ENCODE assay signal across 28 mouse cellular contexts in the genomic region with DNA sequence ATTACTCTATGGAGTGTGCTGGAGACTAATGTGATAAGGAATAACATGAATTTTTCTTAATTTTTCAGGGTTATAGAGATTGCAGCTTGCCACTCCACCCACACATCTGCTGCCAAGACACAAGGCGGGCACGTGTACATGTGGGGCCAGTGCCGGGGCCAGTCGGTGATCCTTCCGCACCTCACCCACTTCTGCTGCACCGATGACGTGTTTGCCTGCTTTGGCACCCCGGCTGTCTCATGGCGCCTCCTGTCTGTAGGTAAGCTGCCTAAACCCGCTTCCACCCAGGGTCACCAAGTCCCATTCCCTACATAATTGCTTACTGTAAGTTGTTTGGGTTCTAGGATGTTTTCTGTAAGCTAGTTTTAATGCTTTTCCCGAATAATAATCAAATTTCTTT. TPM values are rescaled to one million over a fixed set of nuclear protein-coding genes. Genes with fewer than 3 reads are reported as not detected.
DNase-seq lines count a peak whose midpoint lies in the region; ATAC-seq and TF ChIP-seq lines count a peak whose summit lies in the region.
"Had no signal": no experiment of that assay in that cellular context is flagged by ENCODE, and none has a peak within 500 bp of the region (broad histone marks: within the 10 kb centered on the region; RNA-seq: fewer than 3 reads in every experiment).

No protein-coding gene starts in this region.

- no peak overlapping the region for H3K4me2 ChIP-seq in heart, embryonic 12.5 days
- no peak overlapping the region for H3K4me2 ChIP-seq in liver, embryonic 14.5 days (ENCODE audit: low read depth)
- H3K4me2 ChIP-seq: embryonic facial prominence, embryonic 12.5 days; forebrain, embryonic 13.5 days; forebrain, embryonic 15.5 days had no signal

- peaks cover 7% of the 10 kb centered on the region for H3K4me1 ChIP-seq in heart, embryonic 12.5 days (replicated peaks)
- H3K4me1 ChIP-seq in liver, embryonic 14.5 days (replicated peaks; ENCODE audit: control insufficient read depth in 2 of 2, insufficient read depth in 2 of 2, low read length in 1 of 2): no peaks in the 10 kb centered on the region
- H3K4me1 ChIP-seq in small intestine, adult 2 months (ENCODE audit: control insufficient read depth, insufficient read depth, insufficient read length, low read length): peaks cover 9% of the 10 kb centered on the region; the same call in 1 of the 2 replicates
- H3K4me1 ChIP-seq: embryonic facial prominence, embryonic 10.5 days; embryonic facial prominence, embryonic 12.5 days; forebrain, embryonic 13.5 days; forebrain, embryonic 15.5 days had no signal

- no peak for ATAC-seq in heart, embryonic 12.5 days (ENCODE audit: insufficient number of reproducible peaks, low FRiP score)
- no peak for ATAC-seq in liver, embryonic 14.5 days (ENCODE audit: insufficient read depth)
- ATAC-seq: forebrain, embryonic 13.5 days; forebrain, embryonic 15.5 days; forebrain, postnatal 0 days had no signal

- peak; percentile 78 for DNase-seq in heart, adult 11 months
- no peak for DNase-seq in layer of hippocampus, adult 2 months (ENCODE audit: low spot score in 2 of 2)
- no peak for DNase-seq in layer of hippocampus, adult 9-11 months
- no peak for DNase-seq in liver, embryonic 14.5 days (ENCODE audit: low read depth in 3 of 3, low spot score in 3 of 3)
- no peak for DNase-seq in liver
- no peak for DNase-seq in right cerebral cortex, postnatal 10 days (ENCODE audit: low spot score in 2 of 2)
- DNase-seq: adrenal gland, adult 2 months; adrenal gland, postnatal 10 days; adrenal gland, postnatal 25 days; cerebellum, adult 11-12 months; cerebellum, adult 2 months; cerebellum, adult 9-10 months; cerebellum, postnatal 10 days; cerebellum, postnatal 25 days; forebrain, postnatal 0 days had no signal

- H3K9me3 ChIP-seq in heart, embryonic 12.5 days (replicated peaks): no peaks in the 10 kb centered on the region
- no peaks in the 10 kb centered on the region for H3K9me3 ChIP-seq in liver, embryonic 14.5 days (ENCODE audit: control insufficient read depth, low read length)
- H3K9me3 ChIP-seq: embryonic facial prominence, embryonic 10.5 days; embryonic facial prominence, embryonic 12.5 days; forebrain, embryonic 13.5 days; forebrain, embryonic 15.5 days had no signal

- no peak for TF ChIP-seq CTCF in layer of hippocampus, adult 2 months (conservative IDR thresholded peaks at IDR 0.05)
- TF ChIP-seq CTCF in liver, embryonic 14.5 days (IDR thresholded peaks at IDR 0.05; ENCODE audit: low read depth): 0 out of 2 replicates have a peak, but pooled peaks have one; percentile 22
- TF ChIP-seq CTCF in small intestine, adult 2 months (IDR thresholded peaks at IDR 0.05; ENCODE audit: extremely low read depth, insufficient read length, insufficient replicate concordance, low read depth, low read length): peak; percentile 58; the same call in 1 of the 2 replicates

- H3K4me3 ChIP-seq in heart, embryonic 12.5 days: no peak overlapping the region
- H3K4me3 ChIP-seq in layer of hippocampus, adult 2 months: no peak overlapping the region
- no peak overlapping the region for H3K4me3 ChIP-seq in liver, embryonic 14.5 days (ENCODE audit: insufficient read depth in 1 of 2, low read depth in 2 of 2, low read length in 2 of 2)
- H3K4me3 ChIP-seq in small intestine, adult 2 months (ENCODE audit: low read depth, low read length): no peak overlapping the region
- H3K4me3 ChIP-seq: embryonic facial prominence, embryonic 10.5 days; embryonic facial prominence, embryonic 12.5 days; forebrain, embryonic 13.5 days; forebrain, embryonic 15.5 days had no signal

- no peak for TF ChIP-seq EP300 in liver, embryonic 14.5 days (IDR thresholded peaks at IDR 0.05; ENCODE audit: low read depth)

- WGBS in heart, embryonic 12.5 days: 93% methylated on average over 11 of the region's 11 CpGs
- 84% methylated on average over 11 of the region's 11 CpGs for WGBS in liver, embryonic 14.5 days (ENCODE audit: insufficient replicate concordance)
- 47% methylated on average over 11 of the region's 11 CpGs for WGBS in small intestine, adult 2 months

- no peak for TF ChIP-seq POLR2A in small intestine, adult 2 months (IDR thresholded peaks at IDR 0.05; ENCODE audit: low read depth, low read length)

- H3K9ac ChIP-seq in heart, embryonic 12.5 days: no peak overlapping the region
- no peak overlapping the region for H3K9ac ChIP-seq in liver, embryonic 14.5 days (replicated peaks)
- H3K9ac ChIP-seq: embryonic facial prominence, embryonic 12.5 days; forebrain, embryonic 13.5 days; forebrain, embryonic 15.5 days; forebrain, postnatal 0 days had no signal

- H3K27ac ChIP-seq in heart, embryonic 12.5 days (ENCODE audit: poor library complexity, severe bottlenecking): no peak overlapping the region
- H3K27ac ChIP-seq in layer of hippocampus, adult 2 months: peak overlapping the region; percentile 75
- H3K27ac ChIP-seq in liver, embryonic 14.5 days: no peak overlapping the region
- H3K27ac ChIP-seq in small intestine, adult 2 months (ENCODE audit: insufficient read depth, low read depth, low read length): 0 out of 2 replicates have a peak overlapping the region, but pooled peaks have one; percentile 23
- H3K27ac ChIP-seq: embryonic facial prominence, embryonic 10.5 days; embryonic facial prominence, embryonic 12.5 days; forebrain, embryonic 13.5 days; forebrain, embryonic 15.5 days had no signal

- H3K36me3 ChIP-seq in heart, embryonic 12.5 days: peaks cover 65% of the 10 kb centered on the region
- H3K36me3 ChIP-seq in liver, embryonic 14.5 days (replicated peaks; ENCODE audit: control insufficient read depth, insufficient read depth, low read depth): peaks cover 3% of the 10 kb centered on the region
- H3K36me3 ChIP-seq in small intestine, adult 2 months (ENCODE audit: control insufficient read depth, insufficient read depth, low read length): peaks cover 49% of the 10 kb centered on the region

- H3K27me3 ChIP-seq in heart, embryonic 12.5 days (replicated peaks): peaks cover 30% of the 10 kb centered on the region
- no peaks in the 10 kb centered on the region for H3K27me3 ChIP-seq in liver, embryonic 14.5 days (ENCODE audit: control insufficient read depth, insufficient read depth, low read length)
- H3K27me3 ChIP-seq in small intestine, adult 2 months (ENCODE audit: control insufficient read depth, insufficient read depth, low read length): no peaks in the 10 kb centered on the region
- H3K27me3 ChIP-seq: embryonic facial prominence, embryonic 12.5 days; forebrain, embryonic 13.5 days; forebrain, embryonic 15.5 days had no signal

RNA-seq across cellular contexts. Expression of gene Rcbtb1, which starts 25.2 kb away (rescaled TPM):
- 33.3 TPM in 2 replicates for polyA plus RNA-seq in heart, embryonic 12.5 days (2016; fragmentation: Nextera tagmentation; extraction: Ambion mirVana)
- 10 to 100 TPM; 34.3 to 34.9 TPM for total RNA-seq in layer of hippocampus, adult 2 months (2021)
- polyA plus RNA-seq in liver, embryonic 14.5 days (2012; rRNA removed): 8.4 and 11.2 TPM in 2 replicates
- polyA plus RNA-seq in liver, embryonic 14.5 days (2014; fragmentation: Nextera tagmentation; extraction: Ambion mirVana): 13.5 and 14.3 TPM in 2 replicates
- 12.1 and 21.0 TPM in 2 replicates for polyA plus RNA-seq in small intestine, adult 2 months (2012; rRNA removed)

RNA-seq across cellular contexts. Expression of gene Gm6904, which starts 33.8 kb away (rescaled TPM):
- polyA plus RNA-seq in heart, embryonic 12.5 days (2016; fragmentation: Nextera tagmentation; extraction: Ambion mirVana): 0.36 TPM in 1 of 2 replicates, not detected in the other
- total RNA-seq in layer of hippocampus, adult 2 months (2021): not detected
- not detected in 2 replicates for polyA plus RNA-seq in liver, embryonic 14.5 days (2012; rRNA removed)
- polyA plus RNA-seq in liver, embryonic 14.5 days (2014; fragmentation: Nextera tagmentation; extraction: Ambion mirVana): not detected in 2 replicates
- not detected in 2 replicates for polyA plus RNA-seq in small intestine, adult 2 months (2012; rRNA removed)
- total RNA-seq: adrenal gland, postnatal 10 days; adrenal gland, postnatal 25 days; adrenal gland, postnatal 4 days; ES-E14; forebrain, postnatal 0 days; MEL had no signal
- polyA plus RNA-seq: adrenal gland, adult 2 months; C2C12; cerebellum, adult 2 months; cortical plate, adult 2 months; embryonic facial prominence, embryonic 10.5 days; embryonic facial prominence, embryonic 12.5 days; embryonic facial prominence, embryonic 14.5 days; forebrain, embryonic 13.5 days; forebrain, embryonic 15.5 days; forebrain, postnatal 0 days had no signal

RNA-seq across cellular contexts. Expression of gene Gm5142, which starts 47.7 kb away (rescaled TPM):
- not detected in 2 replicates for polyA plus RNA-seq in heart, embryonic 12.5 days (2016; fragmentation: Nextera tagmentation; extraction: Ambion mirVana)
- total RNA-seq in layer of hippocampus, adult 2 months (2021): not detected
- not detected in 2 replicates for polyA plus RNA-seq in liver, embryonic 14.5 days (2012; rRNA removed)
- not detected in 2 replicates for polyA plus RNA-seq in liver, embryonic 14.5 days (2014; fragmentation: Nextera tagmentation; extraction: Ambion mirVana)
- not detected in 2 replicates for polyA plus RNA-seq in small intestine, adult 2 months (2012; rRNA removed)
- total RNA-seq: adrenal gland, adult 2 months; adrenal gland, postnatal 10 days; adrenal gland, postnatal 25 days; adrenal gland, postnatal 4 days; ES-E14; forebrain, postnatal 0 days; MEL had no signal
- polyA plus RNA-seq: adrenal gland, adult 2 months; C2C12; cerebellum, adult 2 months; cortical plate, adult 2 months; embryonic facial prominence, embryonic 10.5 days; embryonic facial prominence, embryonic 12.5 days; embryonic facial prominence, embryonic 14.5 days; forebrain, embryonic 11.5 days; forebrain, embryonic 13.5 days; forebrain, embryonic 15.5 days; forebrain, postnatal 0 days had no signal

Comparison
In these comparisons a context has a peak if more than half of its experiments do, and no peak if none do; other contexts are left out.
1. H3K27ac ChIP-seq: peak in layer of hippocampus, adult 2 months (single experiment) and small intestine, adult 2 months (single experiment); none in heart, embryonic 12.5 days (single experiment) and liver, embryonic 14.5 days (single experiment).